Mouse (Mus musculus) thymus, postnatal 10 days (tissue): ENCODE results near the gene Dusp21.

ENCODE experiments used
- DNase-seq, 2 experiments: peaks; one replicate each; pipeline ENCODE4 v3.0.0; 2021; ENCODE audit warnings: low spot score in 2 of 2

Dusp21 gene

DNA sequence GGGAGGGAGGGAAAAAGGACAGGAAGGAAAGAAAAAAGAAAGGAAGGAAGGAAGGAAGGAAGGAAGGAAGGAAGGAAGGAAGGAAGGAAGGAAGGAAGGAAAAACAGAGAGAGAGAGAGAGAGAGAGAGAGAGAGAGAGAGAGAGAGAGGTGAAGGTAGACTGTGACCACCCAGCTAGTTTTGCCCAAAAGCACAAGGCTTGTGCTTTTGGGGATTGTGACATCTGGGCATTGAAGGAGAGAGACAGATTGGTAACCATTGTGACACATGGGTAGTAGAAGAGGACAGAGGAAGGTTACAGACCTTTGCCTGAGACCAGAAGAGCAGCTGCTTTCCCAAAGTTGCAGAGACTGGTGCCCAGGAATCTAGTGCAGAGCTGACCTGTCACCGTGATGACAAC, at the start of gene Dusp21:
Gene Dusp21 (plus strand): TSS at position 301 of the 400 bp plus-strand sequence.
- no peak for DNase-seq

DNA sequence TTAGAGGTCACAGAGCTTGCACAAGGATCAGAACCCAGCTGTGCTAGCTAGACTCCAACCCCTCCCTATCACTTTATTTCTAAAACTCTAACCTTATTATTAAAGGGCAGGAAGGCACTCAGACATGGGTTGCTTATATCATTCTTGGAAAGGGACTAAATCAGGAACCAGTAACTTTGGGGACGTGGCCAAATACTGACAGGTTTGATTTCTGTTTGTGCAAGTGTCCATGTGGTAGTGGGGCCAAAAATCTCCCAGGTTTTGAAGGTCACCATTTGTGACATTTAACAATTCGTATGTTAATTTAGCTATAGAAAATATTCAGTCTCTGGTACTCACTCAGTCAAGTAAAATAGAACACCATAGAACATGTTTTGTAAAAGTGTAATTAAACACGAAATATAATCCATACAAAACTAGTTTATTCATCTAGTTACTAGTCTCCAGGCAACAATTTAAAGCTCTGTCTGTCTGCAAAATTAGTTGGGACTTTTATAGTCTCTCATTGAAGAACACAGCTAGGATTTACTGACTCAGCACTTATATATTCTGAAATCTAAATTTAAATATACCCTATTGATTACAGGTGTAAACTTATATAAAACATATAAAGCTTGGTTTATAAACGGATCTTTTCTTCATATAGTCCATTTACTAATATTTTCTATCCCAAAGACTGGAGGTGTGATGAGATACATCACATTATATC, 15.2 kb downstream of the Dusp21 start:
- no peak for DNase-seq

DNA sequence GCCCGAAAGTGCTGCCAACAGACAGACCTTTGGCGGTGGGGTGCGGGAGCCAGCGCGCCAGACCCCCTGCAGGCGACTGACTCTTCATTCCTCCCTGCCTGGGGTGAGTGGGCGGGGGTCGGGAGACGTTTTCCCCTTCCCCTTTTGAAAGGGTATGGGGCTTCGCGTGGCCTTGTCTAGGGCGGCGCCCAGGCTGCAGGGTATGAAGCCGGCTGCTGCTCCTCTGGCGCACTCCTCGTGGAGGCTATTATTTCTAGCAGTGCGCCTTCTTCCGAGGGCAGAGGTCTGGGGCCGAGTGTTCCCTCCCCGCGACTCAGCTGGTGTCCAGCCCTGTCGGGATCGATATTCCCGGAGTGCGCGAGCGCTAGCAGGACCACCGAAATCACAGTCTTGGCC, 16.1 kb downstream of the Dusp21 start:
- DNase-seq, result peak in 1 of 2 experiments; percentile 11

DNA sequence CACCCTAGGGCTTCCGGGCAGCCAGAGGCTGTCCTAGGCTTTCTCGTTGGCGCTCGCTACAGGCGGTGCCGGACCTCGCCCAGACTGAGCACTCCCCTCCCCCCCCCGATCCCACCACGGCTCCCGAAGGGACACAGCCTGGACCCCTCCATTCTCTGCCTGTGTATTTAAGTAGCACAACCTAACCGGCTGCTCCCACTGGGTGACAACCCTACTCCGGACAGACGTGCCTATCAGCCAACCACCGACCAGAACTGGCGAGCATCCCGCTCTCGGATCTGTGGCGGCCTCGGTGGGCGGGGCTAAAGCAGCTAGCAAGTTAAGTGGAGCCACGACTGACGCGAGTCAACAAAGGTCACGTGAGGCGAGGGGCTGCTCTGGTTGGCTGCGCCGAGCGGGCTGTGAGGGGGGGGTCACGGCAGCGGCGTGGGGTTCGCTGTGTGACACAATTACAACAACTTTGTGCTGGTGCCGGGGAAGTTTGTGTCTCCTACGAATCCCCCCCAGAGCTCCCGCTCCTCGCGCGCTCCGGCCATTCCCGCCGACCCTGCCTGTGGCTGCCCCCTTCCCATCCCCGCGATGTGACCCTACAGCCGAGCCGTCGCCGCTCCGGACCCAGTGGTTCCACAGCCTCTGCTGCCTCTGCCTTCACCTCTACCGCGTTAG, 16.7 kb downstream of the Dusp21 start, which contains the start of gene Kdm6a:
Gene Kdm6a (plus strand): TSS at position 384 of the 666 bp plus-strand sequence.
- DNase-seq, result peak; percentile 94 to 100

DNA sequence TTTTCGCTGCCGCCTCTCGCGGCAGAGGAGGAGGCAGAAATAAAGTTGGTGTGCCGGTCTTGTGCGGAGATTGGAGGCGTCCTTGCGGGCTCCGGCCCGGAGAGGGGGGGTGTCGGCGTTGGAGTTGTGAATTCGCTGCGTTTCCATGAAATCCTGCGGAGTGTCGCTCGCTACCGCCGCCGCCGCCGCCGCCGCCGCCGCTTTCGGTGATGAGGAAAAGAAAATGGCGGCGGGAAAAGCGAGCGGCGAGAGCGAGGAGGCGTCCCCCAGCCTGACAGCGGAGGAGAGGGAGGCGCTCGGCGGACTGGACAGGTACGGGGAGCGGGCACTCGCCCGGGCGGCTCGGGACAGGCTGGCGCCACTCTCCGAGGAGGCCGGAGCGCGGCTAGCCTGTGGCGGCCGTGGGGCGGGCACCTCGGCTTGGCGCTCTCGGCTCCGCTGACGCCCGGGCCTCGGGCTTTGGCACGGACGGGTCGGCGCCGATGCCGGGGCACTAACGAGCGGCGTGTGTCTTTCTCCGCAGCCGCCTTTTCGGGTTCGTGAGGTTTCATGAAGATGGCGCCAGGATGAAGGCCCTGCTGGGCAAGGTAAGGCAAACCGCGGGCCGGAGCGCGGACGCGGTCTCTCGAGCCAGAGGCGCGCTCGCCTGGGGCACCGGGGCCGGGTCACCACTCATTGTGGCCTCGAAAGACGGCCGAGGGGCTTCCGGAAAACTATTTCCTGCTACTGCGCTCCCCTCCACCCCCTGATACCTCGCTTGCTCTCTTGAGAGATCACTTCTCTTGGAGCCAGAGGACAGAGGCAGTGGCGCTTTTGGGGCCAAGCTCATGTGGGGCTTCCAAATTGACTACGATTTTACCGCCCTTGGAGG, 17.4 kb downstream of the Dusp21 start:
- DNase-seq, result peak; percentile 27 to 49

DNA sequence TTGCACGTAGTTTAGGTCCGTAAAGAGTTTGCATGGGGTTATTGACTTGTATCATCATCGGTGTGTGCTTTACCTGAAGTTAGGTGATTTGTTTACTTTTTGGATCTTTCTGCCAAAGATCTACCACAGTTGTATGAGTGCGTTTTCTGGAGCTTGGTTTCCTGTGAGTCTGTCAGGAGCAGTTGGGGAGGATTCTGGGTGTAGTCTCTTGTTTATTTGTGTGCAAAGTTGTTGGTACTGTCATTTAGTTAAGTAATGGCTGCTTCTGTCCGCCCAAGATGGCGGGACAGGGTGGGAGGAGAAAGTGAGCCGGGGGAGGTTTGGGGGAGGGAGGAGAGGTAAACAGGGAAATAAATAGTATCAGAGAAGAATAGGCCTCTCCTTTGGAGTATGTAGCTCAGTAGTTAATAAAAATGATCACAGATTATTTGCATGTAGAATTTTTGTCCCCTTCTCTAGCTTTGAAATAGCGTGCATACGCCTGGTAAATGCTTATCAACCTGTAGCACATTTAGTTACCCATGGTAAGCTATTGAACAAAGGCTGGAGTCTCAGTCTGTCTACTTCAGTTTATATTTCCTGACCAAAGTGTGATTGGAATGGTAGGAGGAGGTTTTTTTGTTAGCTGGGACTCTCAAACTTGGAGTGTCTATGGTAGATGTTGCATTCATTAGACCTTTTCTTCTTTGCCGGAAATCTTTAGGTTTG, 18.4 kb downstream of the Dusp21 start:
- DNase-seq, result peak; percentile 5 to 21

DNA sequence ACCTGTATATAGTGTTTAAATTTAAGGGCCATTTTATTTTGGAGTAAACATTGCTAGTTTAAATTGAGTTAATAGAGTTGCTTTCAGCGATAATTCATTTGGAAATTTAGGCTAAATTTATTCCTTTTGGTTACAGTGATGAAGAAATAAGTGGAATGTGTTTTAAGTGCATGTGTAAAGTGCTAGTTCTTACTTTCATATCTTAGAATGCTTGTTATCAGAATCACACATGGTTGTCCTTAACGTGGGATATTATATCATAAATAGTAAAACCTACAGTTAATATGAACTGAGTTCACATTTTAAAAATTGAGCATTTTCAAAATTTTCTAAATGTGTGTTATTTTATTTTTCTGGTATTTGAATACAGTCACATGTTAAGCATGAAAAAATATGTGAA, 19.5 kb downstream of the Dusp21 start:
- no peak for DNase-seq

DNA sequence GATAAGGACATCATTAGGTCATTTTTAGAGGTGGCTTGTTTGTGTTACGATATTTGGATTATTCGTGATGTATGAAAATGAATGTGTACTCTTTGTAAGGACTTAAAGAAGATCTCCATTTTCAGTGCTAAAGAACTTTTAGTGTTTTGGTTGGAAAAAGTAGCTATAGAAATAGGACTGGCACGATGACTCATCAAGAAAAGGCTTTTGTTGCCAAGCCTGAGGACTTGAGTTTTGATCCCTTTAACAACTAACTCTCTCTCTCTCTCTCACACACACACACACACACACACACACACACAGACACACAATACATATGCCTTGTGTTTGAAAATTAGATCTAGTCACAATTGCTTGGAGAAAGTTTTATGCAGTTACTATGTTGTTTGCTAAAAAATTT, 21.3 kb downstream of the Dusp21 start:
- no peak for DNase-seq

DNA sequence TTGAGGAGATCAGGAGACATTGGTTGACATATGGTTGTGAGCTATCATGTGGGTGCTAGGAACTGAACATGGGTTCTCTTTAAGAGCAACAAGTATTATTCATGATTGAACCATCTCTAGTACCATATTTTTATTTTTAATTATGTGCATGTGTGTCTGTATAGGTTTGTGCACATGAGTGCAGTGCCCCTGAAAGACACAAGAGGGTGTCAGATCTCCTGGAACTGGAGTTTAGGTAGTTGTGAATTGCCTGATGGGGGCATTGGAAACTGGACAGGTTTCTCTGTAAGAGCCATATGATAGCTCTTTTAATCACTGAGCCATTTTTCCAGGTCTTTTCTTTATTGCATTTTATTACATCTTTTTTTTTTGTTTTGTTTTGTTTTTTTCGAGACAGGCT, 23.3 kb downstream of the Dusp21 start:
- DNase-seq, result no peak

DNA sequence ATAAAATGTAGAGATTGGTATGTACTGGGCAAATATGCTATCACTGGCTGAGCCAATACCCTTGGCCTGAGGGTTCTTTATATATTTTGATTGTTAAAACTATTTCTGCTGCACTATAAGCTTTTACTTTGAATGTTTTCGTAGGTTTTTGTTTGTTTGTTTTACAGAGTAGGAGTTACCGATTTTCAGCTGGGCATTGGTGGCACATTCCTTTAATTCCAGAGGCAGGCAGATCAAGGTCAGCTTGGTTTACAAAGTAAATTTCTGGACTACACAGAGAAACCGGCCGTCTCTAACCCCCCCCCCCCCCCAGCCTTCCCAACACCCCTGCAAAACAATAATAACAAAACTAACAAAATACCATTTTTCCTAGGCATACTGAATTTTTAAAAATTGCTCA, 29.2 kb downstream of the Dusp21 start:
- no peak for DNase-seq

DNA sequence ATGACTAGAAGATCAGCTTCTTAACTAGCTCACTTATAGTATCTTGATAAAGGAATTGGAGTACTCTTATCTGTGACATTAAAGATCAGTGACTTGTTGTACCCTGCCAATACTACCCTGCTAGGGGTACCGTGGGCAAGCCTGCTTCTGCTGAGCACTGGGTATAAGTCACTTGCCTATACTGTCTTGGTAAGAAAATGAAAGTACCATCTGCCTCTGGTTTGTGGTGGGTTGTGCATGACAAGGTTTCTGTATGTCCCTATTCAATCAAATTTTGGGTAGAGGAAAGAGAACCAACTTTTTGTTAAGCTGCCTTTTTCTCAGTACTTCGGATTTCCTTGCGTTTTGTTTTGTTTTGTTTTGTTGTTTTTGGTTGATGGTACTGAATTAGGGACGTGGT, 32.1 kb downstream of the Dusp21 start:
- no peak for DNase-seq

DNA sequence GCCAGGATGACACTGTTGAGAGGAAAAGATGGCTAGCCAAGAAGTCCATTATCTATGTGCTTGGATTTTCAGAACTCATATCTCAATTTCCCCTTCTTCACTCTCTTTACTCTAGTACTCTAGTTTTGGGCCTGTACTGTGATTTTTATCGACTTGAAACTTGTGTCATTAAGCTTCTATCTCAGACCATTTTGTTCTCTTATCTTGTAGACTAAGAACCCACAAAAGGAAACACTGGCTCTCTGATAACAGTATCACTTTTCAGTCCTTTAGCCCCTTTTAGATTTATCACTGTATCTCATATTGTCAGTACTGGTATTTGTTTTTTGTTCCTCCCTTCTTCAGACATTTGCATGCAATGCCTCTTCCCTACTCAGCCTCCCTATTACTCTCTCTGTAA, 33.8 kb downstream of the Dusp21 start:
- no peak for DNase-seq

DNA sequence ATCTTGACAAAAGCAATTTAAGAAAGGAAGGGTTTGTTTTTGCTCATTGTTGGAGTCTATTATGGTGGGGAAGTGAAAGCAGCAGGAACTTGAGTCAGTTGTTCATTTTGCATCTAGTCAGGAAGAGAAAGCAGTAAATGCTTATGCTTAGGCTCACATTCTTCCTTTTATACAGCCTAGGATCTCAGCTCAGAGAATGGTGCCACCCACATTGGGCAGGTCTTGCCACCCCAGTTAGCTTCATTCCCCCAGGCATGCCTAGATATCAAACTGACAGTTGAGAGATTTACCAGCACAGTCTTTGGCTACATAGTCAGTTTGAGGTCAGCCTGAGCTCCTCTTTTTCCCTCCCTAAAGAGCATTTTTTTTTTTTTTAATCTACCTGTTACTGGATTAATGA, 41.5 kb downstream of the Dusp21 start:
- no peak for DNase-seq

DNA sequence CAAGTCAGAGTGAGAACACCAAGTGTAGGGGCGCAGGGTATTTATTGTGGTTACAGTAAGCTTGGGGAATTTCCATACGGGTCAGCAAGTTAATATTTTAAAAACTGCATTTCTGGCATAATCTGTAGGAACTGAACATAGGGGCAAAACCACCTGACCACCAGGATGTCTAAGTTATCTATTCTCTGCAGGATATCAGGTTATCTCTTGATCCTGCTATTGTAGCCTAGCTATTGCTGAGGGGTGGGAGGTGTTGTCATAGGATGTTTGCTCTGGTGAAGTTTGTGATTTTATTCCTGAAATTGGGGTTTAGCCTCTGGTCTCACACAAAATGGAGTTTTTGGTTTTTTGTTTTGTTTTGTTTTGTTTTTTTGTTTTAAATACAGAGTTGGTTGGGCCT, 42.6 kb downstream of the Dusp21 start:
- DNase-seq, result no peak
